Mouse (Mus musculus) urinary bladder, postnatal 25 days (tissue): ENCODE results near the gene 2410004B18Rik.
"Not testable (repeated sequence)": the region's sequence is repeated elsewhere in the genome, so short reads cannot be mapped to it uniquely, and the experiment has no call there.

Experiments used
- DNase-seq: peaks from one replicate; pipeline ENCODE4 v3.0.0; 2022; ENCODE audit warnings: low spot score

The 2410004B18Rik gene

DNA sequence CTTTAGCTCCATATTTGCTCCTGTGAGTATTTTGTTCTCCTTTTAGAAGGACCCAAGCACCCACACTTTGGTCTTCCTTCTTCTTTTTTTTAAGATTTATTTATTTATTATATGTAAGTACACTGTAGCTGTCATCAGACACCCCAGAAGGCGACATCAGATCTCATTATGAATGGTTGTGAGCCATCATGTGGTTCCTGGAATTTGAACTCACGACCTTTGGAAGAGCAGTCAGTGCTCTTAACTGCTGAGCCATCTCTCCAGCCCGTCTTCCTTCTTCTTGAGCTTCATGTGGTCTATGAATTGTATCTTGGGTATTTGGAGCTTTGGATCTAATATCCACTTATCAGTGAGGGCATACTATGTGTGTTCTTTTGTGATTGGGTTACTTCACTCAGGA lies 27.8 kb downstream of the 2410004B18Rik start:
- not testable (repeated sequence) for DNase-seq

DNA sequence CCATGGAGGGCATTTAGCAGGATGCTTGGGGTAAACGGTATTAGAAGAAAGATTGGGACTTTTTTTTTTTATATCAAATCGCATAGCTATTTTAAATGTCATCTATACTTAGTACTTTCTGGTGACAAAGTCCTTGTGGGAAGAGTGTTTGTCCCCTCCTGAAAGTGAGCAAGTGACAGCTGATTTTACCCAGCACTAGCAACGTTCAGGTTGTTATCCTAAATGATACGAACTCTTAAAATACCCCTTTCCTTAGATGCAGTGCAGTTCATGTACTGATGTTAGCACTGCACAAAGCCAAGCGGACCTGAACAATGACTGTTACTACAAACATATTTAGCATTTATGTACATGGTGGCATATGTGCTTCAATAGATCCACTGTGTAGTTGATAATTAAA lies 29.0 kb downstream of the 2410004B18Rik start:
- no peak for DNase-seq

DNA sequence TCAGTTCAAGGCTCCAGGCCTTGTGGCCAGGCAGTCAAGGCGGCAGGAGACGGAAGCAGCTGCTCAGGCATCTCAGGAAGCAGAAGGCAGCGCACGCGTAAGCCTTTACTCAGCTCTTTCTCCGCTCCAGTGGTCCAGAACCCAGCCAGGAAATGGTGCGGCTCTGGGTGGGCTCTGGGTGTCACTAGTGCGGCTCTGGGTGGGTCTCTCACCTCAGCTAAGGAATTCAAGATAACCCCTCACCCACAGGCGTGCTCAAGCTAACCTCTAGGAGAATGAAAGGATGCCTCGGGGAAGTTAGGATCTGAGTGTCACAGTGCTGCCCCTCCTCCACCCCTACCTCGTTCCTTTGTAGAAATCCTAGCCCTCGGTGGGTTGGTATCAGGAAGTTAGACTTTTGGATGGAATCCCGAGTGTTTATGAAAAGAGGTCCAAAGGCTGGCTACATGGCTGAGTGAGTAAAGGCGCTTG lies 31.3 kb downstream of the 2410004B18Rik start:
- DNase-seq, result no peak

DNA sequence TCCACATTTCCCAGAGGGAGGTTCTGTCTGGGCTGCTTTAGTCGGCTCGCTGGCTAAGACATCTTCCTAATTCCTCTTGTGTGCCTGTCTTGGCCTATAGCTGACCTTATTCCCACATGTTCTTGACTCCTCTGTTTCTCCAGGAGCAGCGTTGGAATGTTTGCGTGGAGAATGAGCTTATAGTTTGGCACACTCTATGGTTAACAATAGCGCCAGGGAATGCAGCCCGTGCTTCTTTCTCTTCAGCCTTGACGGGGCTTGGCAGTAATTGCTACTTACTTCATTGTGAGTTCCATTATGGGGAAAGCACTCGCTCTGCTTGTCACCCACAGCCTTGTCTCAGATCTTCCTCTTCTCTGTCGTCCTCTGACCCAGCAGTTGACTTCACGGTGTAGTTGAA lies 33.7 kb downstream of the 2410004B18Rik start:
- DNase-seq, result no peak

DNA sequence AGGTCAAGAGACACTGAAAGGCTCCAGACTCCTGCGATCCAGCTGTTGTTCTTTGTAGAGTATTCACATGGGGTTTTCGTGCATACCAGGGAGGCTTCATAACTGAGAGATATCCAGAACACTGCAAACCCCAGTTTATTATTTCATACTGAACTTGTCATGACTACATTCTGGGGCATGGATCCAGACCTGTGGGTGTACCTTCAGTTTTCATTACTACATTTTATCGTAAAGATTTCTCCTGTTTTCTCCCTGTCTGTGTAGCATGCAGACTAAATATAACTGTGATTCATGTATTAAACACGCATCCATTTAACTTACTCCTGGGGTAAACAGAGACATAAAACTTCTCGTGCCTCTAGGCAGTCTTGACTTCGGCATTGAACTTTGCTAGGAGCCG lies 37.2 kb downstream of the 2410004B18Rik start:
- DNase-seq, result no peak

DNA sequence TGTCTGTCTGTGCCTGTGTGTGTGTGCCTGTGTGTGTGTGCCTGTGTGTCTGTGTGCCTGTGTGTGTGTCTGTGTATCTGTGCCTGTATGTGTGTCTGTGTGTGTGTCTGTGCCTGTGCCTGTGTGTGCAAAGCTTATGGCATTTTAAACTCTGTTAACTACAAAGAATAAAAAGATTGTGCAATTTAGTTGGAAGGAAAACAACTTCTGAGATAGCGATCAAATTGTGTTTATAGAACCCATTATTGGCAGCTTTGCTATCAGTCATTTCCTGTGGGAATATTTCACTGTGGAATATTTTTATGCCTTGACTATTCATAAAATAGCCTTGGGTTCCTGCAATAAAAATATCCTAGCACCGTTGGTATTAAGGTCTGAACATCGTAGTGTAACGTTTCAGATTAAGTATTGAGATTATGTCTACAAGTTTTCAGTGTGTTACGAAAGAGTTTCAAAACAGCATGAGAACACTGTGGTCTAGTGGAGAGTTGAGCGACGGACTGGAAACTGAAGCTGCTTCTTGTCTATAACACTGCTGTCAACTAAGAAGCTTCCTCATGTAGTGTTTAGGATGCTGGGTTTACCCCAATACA lies 47.6 kb downstream of the 2410004B18Rik start:
- no peak for DNase-seq

DNA sequence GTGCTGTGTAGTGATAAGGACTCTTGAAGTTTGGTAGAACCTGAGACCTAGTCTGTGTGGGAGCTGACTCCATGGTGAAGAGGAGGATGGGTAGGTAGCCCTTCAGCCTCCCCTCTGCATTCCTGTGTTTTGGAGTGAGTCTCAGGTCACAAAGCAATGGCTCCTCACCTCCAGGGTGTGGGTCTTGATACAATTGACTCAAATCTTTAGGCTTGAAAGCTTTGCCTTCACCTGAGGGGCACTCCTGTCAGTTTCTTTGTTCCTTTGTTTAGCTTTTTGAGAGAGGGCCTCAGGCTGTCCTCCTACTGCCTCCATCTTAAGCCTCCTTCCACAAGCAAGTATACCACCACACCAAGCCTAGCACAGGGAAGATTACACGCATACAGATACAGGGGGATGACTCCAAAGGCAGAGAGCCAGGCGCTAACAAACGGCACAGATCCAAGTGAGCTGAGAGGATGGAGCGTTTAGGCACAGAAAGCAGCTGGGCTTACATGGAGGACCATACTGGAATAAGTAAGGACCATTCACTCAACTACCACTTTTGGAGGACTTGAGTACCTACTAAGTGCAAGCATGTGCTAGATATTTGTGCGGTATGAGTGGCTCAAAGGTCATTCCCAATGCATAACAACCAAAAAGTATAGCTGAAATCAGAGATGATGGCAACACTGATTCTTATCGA lies 48.6 kb downstream of the 2410004B18Rik start:
- no peak for DNase-seq

DNA sequence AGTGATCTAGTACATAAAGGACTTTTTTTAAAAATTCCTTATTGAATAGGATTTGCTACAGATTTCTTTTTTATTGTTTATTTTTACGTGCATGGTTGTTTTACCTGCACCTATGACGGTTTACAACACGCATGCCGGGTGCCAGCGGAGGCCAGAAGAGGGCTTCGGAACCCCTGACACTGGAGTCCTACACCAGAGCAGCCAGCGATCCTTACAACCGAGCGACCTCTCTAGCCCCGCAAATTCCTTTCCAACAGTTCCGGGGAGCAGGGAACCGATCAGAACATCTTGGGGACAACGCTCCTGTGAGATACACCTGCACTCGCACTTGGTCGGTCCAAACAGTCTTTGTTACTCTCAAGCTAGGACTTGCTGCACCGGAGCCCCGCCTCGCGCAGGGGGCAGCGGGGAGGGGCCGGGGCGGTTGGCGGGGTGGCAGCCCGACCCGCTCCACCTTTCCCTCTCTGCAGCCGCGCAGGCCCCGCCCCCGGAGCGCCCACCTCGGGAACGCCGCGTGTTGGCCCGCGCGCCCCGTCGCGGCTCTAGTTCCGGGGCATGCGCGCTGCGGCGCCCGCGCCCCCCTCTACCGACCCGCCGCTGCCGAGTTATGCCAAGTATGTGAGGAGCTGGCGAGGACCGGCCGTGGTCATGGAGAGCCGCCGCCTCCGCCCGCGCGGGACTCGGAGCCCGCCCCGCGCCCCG lies 49.6 kb downstream of the 2410004B18Rik start, which contains the start of gene Syde2:
Gene Syde2, plus strand, starts transcription at position 603 of the 702 bp plus-strand sequence.
- DNase-seq, result peak; percentile 82

DNA sequence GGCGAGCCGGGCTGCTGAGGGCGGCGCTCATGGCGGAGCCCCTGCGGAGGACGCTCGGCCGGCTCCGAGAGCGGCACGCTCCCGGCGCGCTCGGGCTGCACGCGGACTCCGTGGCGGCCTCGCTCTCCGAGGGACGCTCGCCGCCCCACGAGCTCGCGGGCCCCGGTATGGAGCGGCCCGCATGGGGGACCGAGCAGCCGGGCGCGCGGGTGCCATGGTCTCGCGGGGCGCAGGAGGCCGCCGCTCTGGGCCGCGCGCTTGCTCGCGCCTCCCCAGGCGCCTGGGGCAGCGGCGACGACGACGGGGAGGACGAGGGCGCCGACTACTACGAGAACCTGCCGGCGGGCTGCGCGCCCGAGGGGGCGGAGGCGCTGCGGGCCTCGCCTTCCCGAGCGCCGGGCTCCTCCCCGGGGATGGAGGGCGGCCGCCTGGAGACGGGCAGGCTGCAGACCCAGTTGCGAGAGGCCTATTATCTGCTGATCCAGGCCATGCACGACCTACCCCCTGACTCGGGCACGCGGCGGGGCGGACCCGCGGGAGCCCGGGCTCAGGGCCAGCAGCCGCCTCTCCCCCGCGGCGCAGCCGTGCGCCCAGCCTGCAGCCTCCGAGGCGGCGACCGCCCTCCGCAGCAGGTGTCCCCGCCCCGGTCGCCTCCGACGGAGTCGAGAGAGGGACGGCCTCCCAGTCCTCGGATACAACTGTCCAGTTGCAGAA lies 50.3 kb downstream of the 2410004B18Rik start:
- peak; percentile 78 for DNase-seq

DNA sequence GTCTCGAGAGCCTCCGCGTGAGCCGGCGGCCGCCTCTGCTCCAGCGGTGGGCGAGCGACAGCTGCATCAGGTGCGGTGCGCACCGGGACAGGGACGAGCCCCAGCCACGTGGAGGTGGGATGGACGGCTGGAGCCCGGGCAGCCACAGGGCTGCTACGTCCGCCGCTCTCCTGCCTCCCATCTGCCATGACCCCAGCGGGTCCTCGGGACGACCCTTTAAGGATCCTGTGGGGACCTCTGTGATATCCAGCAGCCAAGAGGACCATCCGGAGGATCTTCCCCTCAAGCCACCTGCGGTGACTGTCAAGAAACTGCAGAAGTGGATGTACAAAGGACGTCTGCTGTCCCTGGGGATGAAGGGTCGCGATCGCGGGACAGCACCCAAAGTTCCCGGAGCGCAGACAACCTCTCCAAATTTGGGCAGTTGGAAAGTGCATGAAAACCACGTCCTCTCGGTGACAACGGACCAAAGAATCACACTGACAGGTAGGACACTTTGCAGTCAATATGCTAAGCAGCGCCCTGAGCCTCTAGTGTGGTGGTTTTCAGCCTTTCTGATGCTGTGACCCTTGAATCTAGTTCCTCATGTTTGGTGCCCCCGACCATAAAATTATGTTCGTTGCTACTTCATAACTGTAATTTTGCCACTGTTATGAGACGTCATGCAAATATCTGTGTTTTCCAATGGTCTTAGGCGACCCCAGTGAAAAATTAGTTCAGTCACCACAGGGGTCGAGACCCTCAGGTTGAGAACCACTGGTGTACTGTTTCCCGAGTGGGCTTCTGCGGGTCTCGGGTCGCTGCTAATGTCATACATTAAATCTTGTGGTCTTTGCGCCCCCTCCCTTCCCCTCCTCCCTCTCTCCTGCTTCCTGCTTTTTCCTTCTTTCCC lies 51.1 kb downstream of the 2410004B18Rik start:
- no peak for DNase-seq

DNA sequence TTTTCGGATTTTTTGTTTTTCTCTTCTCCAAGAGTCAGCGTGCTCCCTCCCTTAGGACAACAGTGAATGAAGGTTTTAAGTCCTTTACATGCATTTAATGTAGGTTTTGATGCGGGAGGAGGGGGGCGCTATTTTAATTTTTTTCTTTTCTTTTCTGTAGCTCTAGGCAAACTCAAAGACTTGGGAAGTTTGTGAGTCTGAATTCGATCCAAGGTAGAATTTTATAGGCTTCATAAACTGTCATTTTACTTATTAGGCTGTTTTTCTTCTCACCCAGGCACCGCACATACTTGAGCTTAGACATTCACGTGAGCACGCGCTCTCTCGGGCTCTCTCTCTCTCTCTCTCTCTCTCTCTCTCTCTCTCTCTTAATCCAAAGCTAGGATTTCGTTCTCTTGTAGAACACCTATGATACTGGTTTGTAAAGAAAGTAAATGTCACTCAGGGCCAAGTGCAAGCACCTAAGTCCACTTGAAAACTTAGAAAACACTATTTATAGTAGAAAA lies 51.8 kb downstream of the 2410004B18Rik start:
- no peak for DNase-seq

DNA sequence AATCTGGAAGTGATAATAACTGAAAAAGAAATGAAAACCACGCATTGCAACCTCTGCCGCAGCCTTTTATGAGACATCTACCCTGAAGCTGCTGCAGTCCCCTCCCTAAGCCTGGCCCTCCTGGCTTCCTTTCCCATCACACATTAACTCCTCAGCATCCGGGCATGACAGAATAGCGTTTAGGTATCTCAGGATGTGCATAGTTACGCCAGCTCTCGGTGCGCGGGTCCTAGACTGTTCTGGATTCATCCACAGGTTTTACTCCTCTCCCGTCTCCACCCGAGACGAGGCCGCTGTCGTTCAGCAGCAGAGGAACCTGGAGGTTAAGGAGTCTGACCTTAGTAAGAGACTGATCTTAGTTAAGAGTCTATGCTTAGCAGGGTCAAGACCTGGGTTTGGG lies 53.3 kb downstream of the 2410004B18Rik start:
- no peak for DNase-seq

DNA sequence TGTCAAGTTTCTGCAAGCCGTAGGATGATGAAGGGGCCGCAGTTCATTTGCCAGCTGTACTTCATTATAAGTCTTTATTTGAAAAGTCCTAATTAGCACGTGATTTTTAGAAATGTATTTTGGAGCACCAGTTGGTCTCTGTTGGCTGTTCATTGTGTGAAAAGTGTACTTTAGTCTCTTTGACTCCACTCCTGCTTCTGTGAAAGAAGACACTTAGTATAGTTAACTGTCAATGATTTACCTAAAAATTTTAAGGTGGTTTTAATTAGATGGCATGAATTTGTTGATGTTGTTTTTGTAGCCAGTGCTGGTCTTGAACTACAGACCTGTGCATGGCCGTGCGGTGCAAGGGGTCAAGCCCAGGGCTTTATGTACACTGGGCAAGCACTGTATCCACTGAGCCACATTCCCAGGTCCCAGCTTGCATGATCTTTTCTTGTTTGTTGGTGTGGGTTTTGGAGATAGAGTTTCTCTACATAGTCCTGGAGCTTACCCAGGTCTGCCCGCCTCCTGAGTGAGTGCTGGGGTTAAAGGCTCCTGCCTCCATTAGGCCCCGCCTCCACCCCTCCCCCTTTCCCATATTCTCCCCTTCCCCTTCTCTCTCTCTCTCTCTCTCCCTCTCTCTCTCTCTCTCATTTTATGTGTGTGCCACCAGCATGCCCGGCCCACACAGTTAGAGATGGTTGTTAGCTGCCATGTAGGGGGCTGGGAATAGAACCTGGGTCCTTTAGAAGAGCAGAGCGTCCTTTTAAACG lies 54.3 kb downstream of the 2410004B18Rik start:
- DNase-seq, result no peak

DNA sequence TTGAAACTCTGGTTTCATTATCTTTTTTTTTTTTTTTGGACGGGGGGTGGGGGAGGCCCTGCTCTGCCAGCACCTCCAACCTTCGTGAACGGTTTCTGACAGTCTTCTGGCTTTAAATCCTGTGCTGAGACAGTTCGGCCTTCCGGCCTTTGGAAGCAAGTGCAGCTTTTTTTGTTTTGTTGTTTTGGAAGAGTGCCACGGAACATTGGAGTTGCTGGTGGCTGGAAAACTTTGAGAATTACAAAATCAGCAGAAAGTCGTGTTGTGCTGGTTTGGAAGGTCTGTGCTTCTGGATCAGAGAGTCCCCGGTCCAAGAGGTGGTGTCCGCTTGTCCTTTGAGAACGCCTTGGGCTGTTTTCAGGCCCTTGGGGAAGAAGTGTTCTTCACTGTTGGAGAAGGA lies 55.0 kb downstream of the 2410004B18Rik start:
- DNase-seq, result no peak

DNA sequence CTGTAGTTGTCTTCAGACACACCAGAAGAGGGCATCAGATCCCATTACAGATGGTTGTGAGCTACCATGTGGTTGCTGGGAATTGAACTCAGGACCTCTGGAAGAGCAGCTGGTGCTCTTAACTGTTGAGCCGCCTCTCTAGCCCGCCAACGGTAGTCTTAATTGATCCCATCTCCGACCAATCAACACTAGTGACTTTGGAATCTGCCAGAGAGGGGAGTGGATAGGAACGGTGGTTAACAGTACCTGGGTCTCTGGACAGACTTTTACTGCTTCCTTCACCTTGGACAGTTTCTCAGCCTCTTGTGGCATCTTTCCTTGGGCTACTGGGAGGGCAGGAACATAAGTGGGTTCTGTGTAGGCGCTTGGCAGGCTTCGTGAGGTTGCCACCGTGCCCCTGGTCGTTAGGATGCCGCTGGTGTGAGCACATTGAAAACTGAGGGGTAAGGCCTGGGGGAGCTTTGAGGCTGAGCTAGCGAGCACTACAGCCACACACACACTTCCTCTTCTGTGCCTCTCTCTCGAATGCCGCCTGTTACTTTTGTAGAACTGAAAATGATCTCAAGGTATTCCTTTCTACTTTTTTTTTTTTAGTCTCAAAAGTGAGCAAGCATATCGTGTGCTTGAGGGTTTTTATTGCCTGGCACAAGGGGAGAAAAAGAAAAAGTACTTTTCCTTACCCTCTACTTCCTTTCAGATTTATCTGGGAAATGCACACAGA lies 55.8 kb downstream of the 2410004B18Rik start:
- DNase-seq, result no peak
